Mouse (Mus musculus) limb, embryonic 11.5 days (tissue): ENCODE results near the gene Mpzl3. TPM values are rescaled to one million over a fixed set of nuclear protein-coding genes. Genes with fewer than 3 reads are reported as not detected.

Experiments
- ATAC-seq: fragments of 200-750 bp; cut with Nextera tagmentation; 2 replicates; pipeline ENCODE4 v1.8.0; 2017; ENCODE audit warnings: low read depth; ENCODE audit not compliant: insufficient number of reproducible peaks, low FRiP score, low TSS enrichment
- DNase-seq: peaks from one replicate; pipeline ENCODE4 v3.0.0-alpha.2; 2015; ENCODE audit warnings: low spot score
- H3K27ac ChIP-seq: fragments of 300-500 bp; sonication (generic); replicated peaks from 2 replicates; pipeline ENCODE4 v1.5.1; 2014; ENCODE audit warnings: low read depth, mild to moderate bottlenecking, low read length
- H3K27me3 ChIP-seq: fragments of 300-500 bp; sonication (generic); 2 replicates; pipeline ENCODE4 v1.6.1; 2014; ENCODE audit warnings: mild to moderate bottlenecking, low read length, mixed read lengths; ENCODE audit not compliant: control insufficient read depth, insufficient read depth
- H3K36me3 ChIP-seq: fragments of 300-500 bp; sonication (generic); 2 replicates; pipeline ENCODE4 v1.6.1; 2014; ENCODE audit warnings: mild to moderate bottlenecking, low read length, moderate library complexity, mixed read lengths; ENCODE audit not compliant: control insufficient read depth, insufficient read depth
- H3K4me1 ChIP-seq: fragments of 300-500 bp; sonication (generic); 2 replicates; pipeline ENCODE4 v1.6.1; 2014; ENCODE audit warnings: low read length, mixed read lengths; ENCODE audit not compliant: control insufficient read depth, insufficient read depth
- H3K4me2 ChIP-seq: fragments of 300-500 bp; sonication (generic); 2 replicates; pipeline ENCODE4 v1.6.1; 2014; ENCODE audit warnings: low read depth, mild to moderate bottlenecking, moderate library complexity; ENCODE audit not compliant: severe bottlenecking
- H3K4me3 ChIP-seq: fragments of 300-500 bp; sonication (generic); 2 replicates; pipeline ENCODE4 v1.5.1; 2014; ENCODE audit warnings: low read depth, low read length
- H3K9ac ChIP-seq: fragments of 300-500 bp; sonication (generic); 2 replicates; pipeline ENCODE4 v1.6.1; 2014; ENCODE audit warnings: mild to moderate bottlenecking, low read length
- H3K9me3 ChIP-seq: fragments of 300-500 bp; sonication (generic); 2 replicates; pipeline ENCODE4 v1.6.1; 2016; ENCODE audit warnings: low read length; ENCODE audit not compliant: control insufficient read depth
- WGBS: fragments of 180-500 bp; shearing (Covaris S2); extraction: QIAGEN DNeasy Blood & Tissue Kit; methylation state at CpG from one replicate; pipeline ENCODE4 v1.1.7; 2014; 5-methylcytosine and 5-hydroxymethylcytosine counted together
- polyA plus RNA-seq: library from polyadenylated mRNA; unstranded; fragments of >200 nt; fragmentation: Nextera tagmentation; extraction: Ambion mirVana; gene quantifications from 2 replicates; pipeline ENCODE4 v1.2.1, GENCODE M21; 2014

Mpzl3 gene
- polyA plus RNA-seq, 1 experiment from 2014 or later = 2.3 TPM

DNA sequence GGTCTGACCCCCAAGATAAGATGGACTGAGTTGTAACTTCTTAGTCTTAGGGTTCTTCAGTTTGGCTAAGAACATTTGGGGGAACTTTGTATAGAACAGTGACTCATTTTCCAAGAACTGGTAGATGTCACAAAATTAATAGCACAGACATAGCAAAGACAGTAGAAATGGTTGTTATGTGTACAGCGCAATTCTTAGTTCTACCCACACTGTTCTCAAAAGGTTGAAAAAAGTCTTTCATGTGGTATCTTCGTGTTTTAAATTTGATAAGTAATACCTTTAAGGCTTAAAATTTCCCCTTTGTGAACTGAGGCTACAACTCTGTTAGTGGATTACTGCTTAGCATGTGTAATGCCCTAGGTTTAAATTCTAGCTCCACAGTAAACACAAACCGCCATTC lies 28.1 kb downstream of the Mpzl3 start:
- Histone ChIP-seq H3K4me1 (no peaks in the 10 kb centered on the region), H3K9me3 (no peaks in the 10 kb centered on the region), H3K36me3 (no peaks in the 10 kb centered on the region), H3K9ac (no peak overlapping the region), H3K4me2 (no peak overlapping the region), H3K27ac (no peak overlapping the region), H3K4me3 (no peak overlapping the region), H3K27me3 (no peaks in the 10 kb centered on the region)
- 81% methylated on average over 3 of the region's 3 CpGs for WGBS
- no peak for DNase-seq
- ATAC-seq = no peak

DNA sequence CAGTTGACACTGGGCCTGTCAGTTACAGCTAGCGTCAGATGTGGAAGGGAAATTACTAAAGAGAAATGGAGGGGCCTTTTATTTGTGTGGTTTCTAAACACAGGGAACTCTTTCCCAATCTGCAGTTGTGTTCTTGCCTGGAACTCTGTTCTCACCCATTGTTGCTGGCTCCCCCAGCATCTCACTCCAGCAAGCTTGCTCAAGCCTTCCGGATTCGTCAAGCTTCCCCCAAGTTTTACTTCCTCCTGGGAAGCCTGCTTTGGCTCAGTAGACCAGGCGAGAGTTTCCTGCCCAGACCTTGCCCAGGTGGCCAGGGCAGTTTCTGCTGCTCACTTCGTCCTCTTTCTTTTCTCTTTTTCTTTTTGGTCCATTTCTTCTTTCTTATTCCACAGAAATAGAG lies 29.6 kb downstream of the Mpzl3 start:
- no peaks in the 10 kb centered on the region for H3K27me3 ChIP-seq
- no peak overlapping the region for H3K27ac ChIP-seq
- H3K36me3 ChIP-seq = no peaks in the 10 kb centered on the region
- H3K4me3 ChIP-seq = no peak overlapping the region
- ATAC-seq (no peak), DNase-seq (no peak)
- H3K9ac ChIP-seq = no peak overlapping the region
- no peak overlapping the region for H3K4me2 ChIP-seq
- no peaks in the 10 kb centered on the region for H3K9me3 ChIP-seq
- WGBS = 76% methylated on average over 5 of the region's 5 CpGs
- H3K4me1 ChIP-seq = no peaks in the 10 kb centered on the region

GRCm38 (mm10) chr9:45085741-45086690 lies 31.0 kb downstream of the Mpzl3 start:
- ATAC-seq (no peak), DNase-seq (no peak)
- Histone ChIP-seq H3K27ac (no peak overlapping the region), H3K27me3 (no peaks in the 10 kb centered on the region), H3K4me3 (no peak overlapping the region), H3K36me3 (no peaks in the 10 kb centered on the region), H3K9ac (no peak overlapping the region), H3K9me3 (no peaks in the 10 kb centered on the region), H3K4me1 (no peaks in the 10 kb centered on the region), H3K4me2 (no peak overlapping the region)
- 88% methylated on average over 12 of the region's 12 CpGs for WGBS

GRCm38 (mm10) chr9:45088040-45088439 lies 33.1 kb downstream of the Mpzl3 start:
- H3K4me2 ChIP-seq = no peak overlapping the region
- no peaks in the 10 kb centered on the region for H3K36me3 ChIP-seq
- no peaks in the 10 kb centered on the region for H3K27me3 ChIP-seq
- DNase-seq = no peak
- no peaks in the 10 kb centered on the region for H3K9me3 ChIP-seq
- no peak for ATAC-seq
- no peak overlapping the region for H3K27ac ChIP-seq
- no peak overlapping the region for H3K4me3 ChIP-seq
- H3K4me1 ChIP-seq = no peaks in the 10 kb centered on the region
- no peak overlapping the region for H3K9ac ChIP-seq

DNA sequence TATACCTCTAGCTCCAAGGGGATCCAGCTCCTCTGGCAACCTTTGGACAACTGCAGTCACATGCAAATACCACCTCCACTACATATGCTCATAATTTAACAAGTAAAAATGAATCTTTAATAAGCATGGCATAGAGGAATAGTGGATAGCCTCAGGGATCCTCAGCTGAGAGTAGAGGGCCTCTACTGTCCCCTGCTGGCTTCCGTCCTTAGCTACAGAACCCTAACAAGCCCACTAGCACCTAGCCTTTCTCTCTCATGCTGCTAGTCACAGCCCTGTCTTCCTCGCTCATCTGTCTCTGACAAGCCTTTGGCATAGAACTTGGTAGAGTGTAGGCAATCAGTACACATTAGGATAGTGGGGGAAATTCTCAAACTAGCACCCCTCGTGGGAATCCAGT lies 35.8 kb downstream of the Mpzl3 start:
- H3K36me3 ChIP-seq = no peaks in the 10 kb centered on the region
- H3K27ac ChIP-seq = no peak overlapping the region
- no peaks in the 10 kb centered on the region for H3K9me3 ChIP-seq
- ATAC-seq (no peak), DNase-seq (no peak)
- peaks cover under 1% of the 10 kb centered on the region; the same call in 1 of the 2 replicates for H3K4me1 ChIP-seq
- H3K4me3 ChIP-seq = no peak overlapping the region
- H3K27me3 ChIP-seq = no peaks in the 10 kb centered on the region
- no peak overlapping the region for H3K9ac ChIP-seq
- WGBS = 68% methylated on average over 3 of the region's 3 CpGs
- no peak overlapping the region for H3K4me2 ChIP-seq

- DNase-seq (no peak), ATAC-seq (no peak)
- no peak overlapping the region for H3K4me2 ChIP-seq
- no peaks in the 10 kb centered on the region for H3K9me3 ChIP-seq
- peaks cover 3% of the 10 kb centered on the region; the same call in 1 of the 2 replicates for H3K4me1 ChIP-seq
- no peak overlapping the region for H3K9ac ChIP-seq
- no peaks in the 10 kb centered on the region for H3K27me3 ChIP-seq
- H3K36me3 ChIP-seq = no peaks in the 10 kb centered on the region
- no peak overlapping the region for H3K4me3 ChIP-seq
- H3K27ac ChIP-seq = no peak overlapping the region
- 70% methylated on average over 4 of the region's 4 CpGs for WGBS
Measured at GRCm38 (mm10) chr9:45092641-45093040, 37.7 kb downstream of the Mpzl3 start.

GRCm38 (mm10) chr9:45095149-45095937 lies 40.4 kb downstream of the Mpzl3 start:
- H3K4me3 ChIP-seq = no peak overlapping the region
- WGBS = 79% methylated on average over 6 of the region's 6 CpGs
- no peak for DNase-seq

DNA sequence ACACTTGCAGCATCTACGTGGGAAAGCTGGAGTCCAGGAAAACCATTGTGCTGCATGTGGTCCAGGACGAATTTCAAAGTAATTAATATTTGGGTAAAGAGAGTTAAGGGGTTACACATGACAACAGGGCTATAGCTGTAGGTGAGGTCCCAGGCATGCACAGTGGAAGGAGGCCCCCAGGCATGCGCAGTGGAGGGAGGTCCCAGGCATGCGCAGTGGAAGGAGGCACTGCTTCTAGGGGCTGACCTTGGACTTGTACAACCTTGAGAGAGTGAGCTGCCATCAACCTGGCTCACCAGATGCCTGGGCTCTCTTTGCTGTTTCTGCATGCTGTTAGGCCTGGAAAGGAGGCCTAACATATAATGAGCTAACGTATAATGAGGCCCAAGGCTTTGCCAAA lies 42.9 kb downstream of the Mpzl3 start:
- WGBS = 87% methylated on average over 5 of the region's 5 CpGs
- no peak overlapping the region for H3K4me2 ChIP-seq
- no peaks in the 10 kb centered on the region for H3K9me3 ChIP-seq
- ATAC-seq = no peak
- peaks cover 7% of the 10 kb centered on the region for H3K4me1 ChIP-seq
- no peaks in the 10 kb centered on the region for H3K36me3 ChIP-seq
- H3K9ac ChIP-seq = no peak overlapping the region
- no peak for DNase-seq
- H3K27me3 ChIP-seq = no peaks in the 10 kb centered on the region
- no peak overlapping the region for H3K4me3 ChIP-seq
- no peak overlapping the region for H3K27ac ChIP-seq

More at GRCm38 (mm10) chr9:45095149-45095937, 40.4 kb downstream of the Mpzl3 start:
- Histone ChIP-seq H3K4me2 (no peak overlapping the region), H3K36me3 (no peaks in the 10 kb centered on the region), H3K4me1 (peaks cover 3% of the 10 kb centered on the region; the same call in 1 of the 2 replicates), H3K27me3 (no peaks in the 10 kb centered on the region), H3K27ac (no peak overlapping the region), H3K9ac (no peak overlapping the region), H3K9me3 (no peaks in the 10 kb centered on the region)
- ATAC-seq = no peak
